Mouse (Mus musculus) ovary, postnatal 10 days (tissue): ENCODE data around the gene Slc19a2.
A peak's percentile ranks its signal among the peaks of the same experiment; 100 is the strongest.
"Not testable (repeated sequence)": the region's sequence is repeated elsewhere in the genome, so short reads cannot be mapped to it uniquely, and the experiment has no call there.

ENCODE experiments used
- DNase-seq: peaks from one replicate; pipeline ENCODE4 v3.0.0; 2022; ENCODE audit warnings: low spot score

Slc19a2 gene

DNA sequence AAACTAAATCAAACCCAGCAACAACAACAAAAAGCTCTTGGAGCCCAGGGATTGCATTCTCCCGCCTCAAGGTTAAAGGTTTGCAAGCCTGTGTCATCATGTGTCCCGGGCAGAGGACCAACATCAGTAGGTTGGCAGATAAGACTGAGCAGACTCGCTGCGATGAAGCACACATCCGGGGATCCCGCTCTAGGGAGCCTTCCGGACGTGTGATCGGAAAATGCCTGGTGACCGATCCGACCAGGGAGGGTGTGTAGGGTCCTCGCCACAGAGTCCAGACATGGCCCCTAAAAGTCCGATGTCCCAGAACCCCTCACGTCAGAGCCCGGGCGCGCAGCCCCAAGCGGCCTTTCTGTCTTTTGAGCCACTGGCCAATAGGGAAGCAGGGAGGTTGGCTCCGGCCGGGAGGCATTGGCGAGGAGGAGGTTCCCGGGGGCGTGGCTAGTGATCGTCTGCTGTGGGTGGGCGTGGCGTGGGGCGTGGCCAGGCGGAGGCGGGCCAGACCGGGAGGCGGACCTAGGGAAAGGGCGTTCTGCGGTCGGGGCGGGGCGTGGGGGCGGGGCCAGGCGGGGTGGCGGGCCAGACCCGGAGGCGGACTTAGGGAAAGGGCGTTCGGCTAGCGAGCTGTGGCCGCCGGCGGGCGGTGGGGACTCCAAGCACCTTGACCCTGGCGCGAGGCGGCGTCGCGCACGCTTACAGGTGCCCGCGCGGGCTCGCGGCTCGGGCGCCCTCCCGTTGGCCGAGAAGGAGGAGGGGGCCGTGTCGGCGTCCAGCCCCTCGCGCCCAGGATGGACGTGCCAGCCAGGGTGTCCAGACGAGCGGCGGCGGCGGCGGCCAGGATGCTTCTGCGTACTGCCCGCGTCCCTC is at the start of gene Slc19a2:
Gene Slc19a2 (plus strand): TSS at position 582 of the 867 bp plus-strand sequence.
- DNase-seq: peak; percentile 90

- DNase-seq: no peak
Observed at GRCm38 (mm10) chr1:164199551-164199950, 49.3 kb upstream of the Slc19a2 start.

DNA sequence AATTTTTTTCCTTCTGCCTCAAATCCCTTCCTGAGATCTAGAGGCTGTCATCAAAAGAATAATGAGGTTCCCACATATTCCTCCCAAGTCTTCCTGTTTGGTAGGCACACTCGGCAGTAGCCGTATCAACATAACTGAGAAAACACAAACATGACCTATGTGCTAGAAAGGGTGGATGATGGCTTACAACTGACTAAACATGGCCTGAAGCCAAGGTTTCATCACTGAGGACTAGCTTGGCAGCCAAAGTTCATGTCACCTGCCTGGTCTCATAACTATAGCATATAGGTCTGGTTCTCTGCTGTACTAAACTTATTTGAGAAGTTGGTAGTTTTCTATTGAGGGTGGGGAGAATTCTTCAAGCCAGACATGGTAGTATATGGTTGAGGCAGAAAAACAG is 40.4 kb upstream of the Slc19a2 start:
- DNase-seq: no peak

DNA sequence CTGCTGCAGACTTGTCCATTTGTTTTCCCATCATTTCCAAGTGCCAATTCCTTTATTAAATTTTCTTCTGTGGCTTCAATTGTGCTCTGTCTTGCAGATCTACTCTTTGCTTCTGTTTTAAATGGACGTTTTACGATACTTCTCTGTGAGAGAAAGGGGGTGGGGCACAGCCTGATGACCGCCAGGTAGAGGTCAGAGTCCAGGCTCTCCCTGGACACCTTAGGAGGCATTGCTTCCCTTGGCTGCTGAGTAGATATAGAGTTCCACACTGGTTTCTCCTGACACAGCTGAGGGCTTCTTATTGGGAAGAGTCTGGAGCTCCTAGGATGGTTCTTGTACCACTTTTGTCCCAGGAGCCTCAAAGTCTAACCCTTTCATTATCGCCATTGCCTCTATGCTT is 37.9 kb upstream of the Slc19a2 start:
- DNase-seq: no peak

- no peak for DNase-seq
Observed at GRCm38 (mm10) chr1:164212686-164213085, 36.2 kb upstream of the Slc19a2 start.

GRCm38 (mm10) chr1:164214190-164214589 is 34.7 kb upstream of the Slc19a2 start:
- DNase-seq: no peak

GRCm38 (mm10) chr1:164215097-164215496 is 33.7 kb upstream of the Slc19a2 start:
- no peak for DNase-seq

DNA sequence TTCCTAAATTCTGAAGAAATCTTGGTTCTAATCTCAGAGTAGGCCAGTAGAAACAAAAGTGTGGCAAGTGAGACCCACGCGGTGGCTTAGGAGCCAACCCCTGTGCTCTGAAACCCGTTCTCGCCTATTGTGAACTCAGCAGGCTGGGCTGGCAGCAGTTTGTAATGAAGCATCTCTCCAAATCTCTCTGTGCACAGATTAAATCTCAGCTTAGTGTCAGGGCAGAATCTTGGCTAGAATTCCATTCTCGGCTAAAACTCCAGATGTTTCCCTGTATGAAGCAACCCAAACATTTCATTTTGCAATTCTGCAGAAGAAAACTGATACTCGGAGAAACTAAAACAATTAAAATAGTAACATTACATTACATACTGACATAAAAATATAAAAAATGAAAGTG is 33.3 kb upstream of the Slc19a2 start:
- DNase-seq: no peak

DNA sequence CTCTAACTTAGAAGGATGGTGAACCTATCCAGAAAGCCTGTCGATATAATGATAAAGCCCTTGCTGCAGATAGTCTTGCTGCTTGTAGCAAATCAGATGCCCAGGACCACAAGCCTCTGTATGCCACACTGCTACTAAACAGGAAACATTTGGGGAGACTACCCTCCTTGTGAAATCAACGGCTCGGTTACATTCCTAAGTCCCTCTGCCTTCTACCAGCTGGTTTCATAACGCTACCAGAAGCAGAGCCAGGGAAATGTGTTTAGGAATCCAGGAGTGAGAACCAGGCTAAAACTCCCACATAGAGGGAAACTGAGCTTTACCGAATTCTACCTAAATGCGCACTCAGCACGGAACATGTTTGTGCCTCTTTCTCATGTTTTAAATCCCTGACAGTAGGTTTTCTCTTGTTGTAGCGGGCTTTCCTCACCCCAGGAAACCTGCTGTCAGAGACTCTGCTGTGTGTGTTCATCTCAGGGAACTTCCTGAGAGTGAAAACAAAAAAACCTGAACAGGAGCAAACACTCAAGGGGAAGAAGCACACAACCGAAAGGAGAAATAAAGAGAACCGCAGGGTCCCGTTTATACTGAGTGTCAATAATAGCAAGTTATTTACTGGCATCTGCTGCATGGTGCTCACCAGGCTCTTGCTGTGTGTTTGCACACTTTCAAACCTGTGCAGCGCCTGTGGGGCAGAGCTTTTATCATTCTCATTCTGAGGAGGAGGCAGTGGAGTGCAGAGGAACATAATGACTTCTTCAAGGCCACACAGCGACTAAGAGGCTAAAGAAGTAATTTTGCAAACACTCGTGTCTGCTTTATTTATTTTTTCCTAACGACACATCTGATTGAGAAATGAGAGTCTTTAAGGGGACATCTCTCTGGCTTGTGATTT is 30.8 kb upstream of the Slc19a2 start:
- DNase-seq: no peak

- no peak for DNase-seq
Observed at GRCm38 (mm10) chr1:164220261-164220660, 28.6 kb upstream of the Slc19a2 start.

DNA sequence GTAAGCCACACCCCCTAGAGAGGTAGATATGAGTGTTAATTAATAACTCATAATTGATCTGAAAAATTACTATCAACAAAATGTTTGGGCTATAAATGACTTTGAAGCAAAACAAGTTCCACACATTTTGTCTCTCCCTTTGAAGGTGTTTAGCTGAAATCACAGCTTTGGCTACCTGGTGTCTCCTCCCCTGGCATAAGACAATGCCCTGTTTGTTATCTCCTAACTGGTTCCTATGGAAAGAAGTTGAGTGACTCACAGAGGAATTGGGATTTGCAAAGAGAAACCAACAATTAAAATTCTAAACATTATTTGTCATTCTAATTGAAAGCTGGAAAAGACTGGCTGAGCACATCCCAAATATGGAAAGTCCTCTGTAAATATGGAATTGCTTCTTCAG is 25.8 kb upstream of the Slc19a2 start:
- no peak for DNase-seq

GRCm38 (mm10) chr1:164231937-164232570 is 16.8 kb upstream of the Slc19a2 start:
- DNase-seq: not testable (repeated sequence)

DNA sequence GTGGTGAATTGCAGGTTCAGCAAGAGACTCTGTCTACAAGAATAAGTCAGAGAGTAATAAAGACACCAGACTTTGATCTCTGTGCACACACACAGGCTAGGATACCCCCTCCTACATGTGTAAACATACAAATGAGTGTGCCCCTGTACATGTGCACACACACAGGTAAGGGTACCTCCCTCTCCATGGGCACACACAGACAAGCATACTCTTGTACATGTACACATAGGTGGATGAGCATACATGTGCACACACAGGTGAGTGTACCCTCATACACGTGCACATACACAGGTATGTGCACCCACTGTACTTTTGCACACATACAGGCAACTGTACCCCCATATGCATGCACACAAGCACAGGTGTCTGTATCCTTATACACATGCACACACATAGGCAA is 15.4 kb upstream of the Slc19a2 start:
- DNase-seq: no peak

GRCm38 (mm10) chr1:164235078-164235477 is 13.8 kb upstream of the Slc19a2 start:
- DNase-seq: no peak

DNA sequence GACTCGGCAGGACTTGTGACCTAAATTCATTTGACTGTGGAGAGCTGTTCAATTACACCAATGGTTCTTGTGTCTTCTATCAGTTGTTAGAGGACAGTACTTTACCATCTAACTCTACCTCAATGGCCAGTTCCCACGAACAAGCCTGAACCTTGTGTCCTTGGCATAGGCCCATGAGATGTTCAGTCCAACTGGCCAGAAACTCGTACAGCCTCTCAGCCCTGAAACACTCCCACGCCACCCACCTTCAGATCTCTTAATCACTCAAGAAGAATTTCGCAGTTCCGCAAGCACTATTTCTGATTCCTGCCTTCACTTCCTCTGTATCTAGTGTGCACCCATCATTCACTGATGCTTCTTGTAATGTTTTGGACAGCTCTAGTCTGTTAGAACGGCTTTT is 12.8 kb upstream of the Slc19a2 start:
- no peak for DNase-seq

GRCm38 (mm10) chr1:164241494-164241893 is 7.4 kb upstream of the Slc19a2 start:
- DNase-seq: no peak

GRCm38 (mm10) chr1:164242809-164243208 is 6.0 kb upstream of the Slc19a2 start:
- no peak for DNase-seq

DNA sequence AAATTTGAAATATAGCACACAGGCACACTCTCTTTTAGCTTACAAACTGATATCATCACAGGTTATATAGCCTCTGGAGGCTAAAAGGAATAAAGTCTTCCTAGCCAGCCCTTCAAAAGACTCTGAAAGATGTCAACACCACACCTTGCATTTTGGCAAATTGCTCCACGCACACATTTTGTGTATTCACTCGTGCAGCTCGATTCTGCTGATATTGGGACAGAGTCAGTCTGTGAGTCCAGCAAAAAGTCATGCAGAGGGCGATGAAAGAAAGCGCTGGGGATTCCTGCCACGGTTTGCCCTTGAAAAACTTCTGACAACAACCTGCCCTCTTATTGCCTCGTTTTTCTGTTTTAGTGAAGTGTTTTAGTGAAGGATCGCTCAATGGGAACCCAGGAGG is 1.4 kb upstream of the Slc19a2 start:
- no peak for DNase-seq

GRCm38 (mm10) chr1:164247971-164248370 is 875 bp upstream of the Slc19a2 start:
- no peak for DNase-seq

DNA sequence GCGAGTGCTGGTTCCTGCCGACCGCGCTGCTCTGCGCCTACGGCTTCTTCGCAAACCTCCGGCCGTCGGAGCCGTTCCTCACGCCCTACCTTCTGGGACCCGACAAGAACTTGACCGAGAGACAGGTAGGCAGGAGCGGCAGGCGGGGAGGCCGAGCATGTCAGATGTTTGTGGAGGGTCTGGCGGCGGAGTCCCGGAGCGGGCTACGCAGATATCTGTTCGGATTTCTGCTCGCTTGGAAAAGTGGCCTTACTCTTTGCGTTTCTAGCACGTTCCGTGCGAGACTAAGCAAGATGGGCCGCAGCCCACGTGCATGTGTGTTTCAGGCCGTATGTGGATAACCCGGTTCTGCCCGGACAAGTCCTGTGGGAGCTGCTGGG is 476 bp downstream of the Slc19a2 start:
- no peak for DNase-seq

GRCm38 (mm10) chr1:164250391-164251150 is 1.7 kb downstream of the Slc19a2 start:
- DNase-seq: no peak

DNA sequence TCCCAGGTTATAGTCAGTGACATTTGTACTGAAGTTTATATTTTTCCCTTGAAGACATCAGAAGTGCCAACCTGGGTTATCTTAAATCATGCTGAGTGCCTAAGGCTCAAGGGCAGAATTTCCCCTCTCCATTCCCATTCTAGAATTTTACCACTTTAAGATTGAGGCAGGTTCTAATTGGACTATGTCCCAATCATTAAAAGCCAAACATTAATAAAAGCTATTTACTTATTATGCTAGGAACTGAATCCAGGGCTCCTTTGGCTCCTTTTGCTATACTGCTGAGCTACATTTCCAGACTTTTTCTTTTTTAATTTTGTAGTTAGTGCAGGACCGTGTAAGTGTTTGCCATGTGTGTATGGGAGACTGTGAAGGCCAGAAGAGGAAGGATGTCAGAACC is 2.6 kb downstream of the Slc19a2 start:
- no peak for DNase-seq
